Mouse (Mus musculus) brown adipose tissue, adult 24 weeks (tissue): ENCODE data around the gene Hnrnpc. TPM values are rescaled to one million over a fixed set of nuclear protein-coding genes. Genes with fewer than 3 reads are reported as not detected.
A peak's percentile ranks its signal among the peaks of the same experiment; 100 is the strongest.
"Not testable (repeated sequence)": the region's sequence is repeated elsewhere in the genome, so short reads cannot be mapped to it uniquely, and the experiment has no call there.

Experiments
- H3K27ac ChIP-seq: fragments of 200-500 bp; replicated peaks from 2 replicates; pipeline ENCODE4 v1.5.1; 2012; ENCODE audit warnings: low read depth, mild to moderate bottlenecking, low read length
- H3K4me1 ChIP-seq: fragments of 200-500 bp; 2 replicates; pipeline ENCODE4 v1.6.1; 2012; ENCODE audit warnings: low read length, mixed read lengths; ENCODE audit not compliant: control insufficient read depth, insufficient read depth, insufficient read length
- H3K4me3 ChIP-seq: fragments of 200-500 bp; 2 replicates; pipeline ENCODE4 v1.5.1; 2012; ENCODE audit warnings: low read depth, mild to moderate bottlenecking, low read length, moderate library complexity; ENCODE audit not compliant: insufficient read depth
- polyA plus RNA-seq: library from polyadenylated mRNA; stranded (reverse); fragments of >200 nt; gene quantifications from 2 replicates; pipeline ENCODE4 v1.2.4, GENCODE M21; 2012; ENCODE audit not compliant: missing spikeins, insufficient read depth, insufficient read length

Gene Hnrnpc
- polyA plus RNA-seq, 1 experiment = 150 TPM

GRCm38 (mm10) chr14:52117241-52117640 lies 13.4 kb upstream of the Hnrnpc start:
- Histone ChIP-seq H3K27ac (no peak overlapping the region), H3K4me3 (no peak overlapping the region), H3K4me1 (no peaks in the 10 kb centered on the region)

GRCm38 (mm10) chr14:52114101-52114500 lies 10.3 kb upstream of the Hnrnpc start:
- no peak overlapping the region for H3K4me3 ChIP-seq
- H3K4me1 ChIP-seq = no peaks in the 10 kb centered on the region
- H3K27ac ChIP-seq = no peak overlapping the region

GRCm38 (mm10) chr14:52110346-52110745 lies 6.5 kb upstream of the Hnrnpc start, which contains the start of gene Rpgrip1:
Gene Rpgrip1 (plus strand): TSS chr14:52110704.
- no peak within 1 kb of the TSS for H3K4me3 ChIP-seq
- no peak within 1 kb of the TSS for H3K27ac ChIP-seq

GRCm38 (mm10) chr14:52108025-52108424 lies 4.2 kb upstream of the Hnrnpc start:
- no peak overlapping the region for H3K4me3 ChIP-seq
- peaks cover 3% of the 10 kb centered on the region; the same call in 1 of the 2 replicates for H3K4me1 ChIP-seq
- H3K27ac ChIP-seq = no peak overlapping the region

More at GRCm38 (mm10) chr14:52110346-52110745, 6.5 kb upstream of the Hnrnpc start, which contains the start of gene Rpgrip1:
- peaks cover 3% of the 10 kb centered on the region; the same call in 1 of the 2 replicates for H3K4me1 ChIP-seq

- Histone ChIP-seq H3K4me3 (no peak overlapping the region), H3K4me1 (peaks cover 3% of the 10 kb centered on the region; the same call in 1 of the 2 replicates), H3K27ac (peak overlapping the region; percentile 82)
These were observed 2.9 kb upstream of the Hnrnpc start for GRCm38 (mm10) chr14:52106741-52107140.

- peaks cover 10% of the 10 kb centered on the region for H3K4me1 ChIP-seq
- H3K27ac ChIP-seq = no peak overlapping the region
- H3K4me3 ChIP-seq = no peak overlapping the region
These were observed 1.5 kb upstream of the Hnrnpc start for GRCm38 (mm10) chr14:52105308-52105707.

GRCm38 (mm10) chr14:52104677-52105285 lies 953 bp upstream of the Hnrnpc start:
- Histone ChIP-seq H3K4me3 (peak overlapping the region; percentile 58), H3K4me1 (peaks cover 10% of the 10 kb centered on the region), H3K27ac (peak overlapping the region; percentile 89)

GRCm38 (mm10) chr14:52103474-52103855 lies 363 bp downstream of the Hnrnpc start:
- H3K4me1 ChIP-seq = peaks cover 10% of the 10 kb centered on the region
- peak overlapping the region; percentile 86 for H3K27ac ChIP-seq
- peak overlapping the region; percentile 88 for H3K4me3 ChIP-seq

GRCm38 (mm10) chr14:52101285-52102157 lies 2.3 kb downstream of the Hnrnpc start:
- Histone ChIP-seq H3K4me1 (peaks cover 7% of the 10 kb centered on the region), H3K27ac (no peak overlapping the region), H3K4me3 (no peak overlapping the region)

GRCm38 (mm10) chr14:52100170-52100960 lies 3.5 kb downstream of the Hnrnpc start:
- Histone ChIP-seq H3K4me1 (peaks cover 9% of the 10 kb centered on the region), H3K4me3 (no peak overlapping the region), H3K27ac (no peak overlapping the region)

GRCm38 (mm10) chr14:52099563-52099962 lies 4.3 kb downstream of the Hnrnpc start:
- Histone ChIP-seq H3K4me1 (peaks cover 9% of the 10 kb centered on the region), H3K27ac (no peak overlapping the region), H3K4me3 (no peak overlapping the region)

GRCm38 (mm10) chr14:52098387-52098786 lies 5.4 kb downstream of the Hnrnpc start:
- H3K27ac ChIP-seq, H3K4me3 ChIP-seq: not testable (repeated sequence)
- peaks cover 11% of the 10 kb centered on the region for H3K4me1 ChIP-seq

- peaks cover 11% of the 10 kb centered on the region for H3K4me1 ChIP-seq
- not testable (repeated sequence) for H3K4me3 ChIP-seq, H3K27ac ChIP-seq
These were observed 6.6 kb downstream of the Hnrnpc start for GRCm38 (mm10) chr14:52097191-52097590.

GRCm38 (mm10) chr14:52094533-52094932 lies 9.3 kb downstream of the Hnrnpc start:
- peaks cover 4% of the 10 kb centered on the region for H3K4me1 ChIP-seq

GRCm38 (mm10) chr14:52083083-52083482 lies 20.7 kb downstream of the Hnrnpc start:
- no peak overlapping the region for H3K27ac ChIP-seq
- no peaks in the 10 kb centered on the region for H3K4me1 ChIP-seq
- no peak overlapping the region for H3K4me3 ChIP-seq

More at GRCm38 (mm10) chr14:52094533-52094932, 9.3 kb downstream of the Hnrnpc start:
- Histone ChIP-seq H3K27ac (no peak overlapping the region), H3K4me3 (no peak overlapping the region)
